Mouse (Mus musculus) layer of hippocampus, adult 9-11 months (tissue): ENCODE data around the gene Col18a1.

ENCODE experiments used
- DNase-seq: peaks from one replicate; pipeline ENCODE4 v3.0.0; 2022

The Col18a1 gene

GRCm38 (mm10) chr10:77165963-77166717 is at the start of gene Col18a1:
TSS of gene Col18a1 (minus strand) at chr10:77166548.
- DNase-seq: no peak

DNA sequence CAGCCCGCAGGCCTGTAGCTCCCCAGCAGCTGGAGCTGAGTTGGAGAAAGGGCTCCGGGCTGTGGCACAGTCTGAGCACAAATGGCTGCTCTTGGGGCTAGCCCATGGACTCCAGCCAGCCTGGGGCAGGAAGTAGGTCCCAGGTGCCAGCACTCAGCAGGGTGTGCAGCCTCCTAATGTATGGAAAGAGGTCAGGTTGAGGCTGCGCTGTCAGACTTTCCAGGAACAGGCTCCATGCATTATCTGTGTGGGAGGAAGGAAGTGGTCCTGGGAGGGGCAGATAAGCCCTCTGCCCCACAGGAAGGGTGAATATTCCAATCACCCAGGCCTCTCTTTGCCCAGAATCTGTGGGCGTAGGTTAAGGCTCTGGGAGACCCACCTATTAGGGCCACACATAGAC is 49.3 kb upstream of the Col18a1 start:
- no peak for DNase-seq

- no peak for DNase-seq
Measured at GRCm38 (mm10) chr10:77214586-77214985, 48.2 kb upstream of the Col18a1 start.

- no peak for DNase-seq
Measured at GRCm38 (mm10) chr10:77213483-77213882, 47.1 kb upstream of the Col18a1 start.

DNA sequence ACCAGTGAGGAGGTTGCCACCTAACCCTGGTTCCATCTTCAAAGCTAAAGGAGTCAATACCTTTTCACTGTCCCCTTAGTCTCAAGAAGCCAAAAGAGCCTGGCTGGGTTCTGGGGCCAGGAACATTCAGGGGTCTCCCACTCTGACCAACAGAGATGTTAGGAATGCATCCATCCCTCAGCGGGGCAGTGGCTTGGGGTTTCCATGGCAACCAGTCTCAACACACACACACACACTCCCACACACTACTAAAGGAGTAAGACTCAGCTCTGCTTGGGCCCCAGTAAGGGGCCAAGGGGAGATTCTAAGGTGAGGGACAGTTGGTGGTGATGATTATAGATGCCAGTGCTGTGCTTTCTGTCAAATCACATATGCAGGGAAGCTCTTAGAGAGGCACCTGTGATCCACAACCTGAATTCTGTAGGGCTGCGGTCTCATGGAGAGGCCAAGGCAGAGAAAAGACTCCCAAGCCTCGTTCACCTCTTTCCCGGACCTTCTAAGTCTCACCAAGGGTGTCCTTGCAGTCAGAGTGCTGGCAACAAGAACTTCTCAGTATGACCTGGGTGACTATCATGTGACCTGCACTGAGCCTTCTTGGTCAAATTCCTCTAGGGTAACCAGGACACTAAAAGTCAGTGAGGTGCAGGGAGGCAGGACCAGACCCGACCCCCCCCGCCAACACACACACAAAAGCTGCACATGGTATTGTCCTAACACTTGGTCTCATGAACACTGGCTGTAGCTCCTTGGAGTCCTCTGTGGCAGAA is 46.2 kb upstream of the Col18a1 start:
- no peak for DNase-seq

DNA sequence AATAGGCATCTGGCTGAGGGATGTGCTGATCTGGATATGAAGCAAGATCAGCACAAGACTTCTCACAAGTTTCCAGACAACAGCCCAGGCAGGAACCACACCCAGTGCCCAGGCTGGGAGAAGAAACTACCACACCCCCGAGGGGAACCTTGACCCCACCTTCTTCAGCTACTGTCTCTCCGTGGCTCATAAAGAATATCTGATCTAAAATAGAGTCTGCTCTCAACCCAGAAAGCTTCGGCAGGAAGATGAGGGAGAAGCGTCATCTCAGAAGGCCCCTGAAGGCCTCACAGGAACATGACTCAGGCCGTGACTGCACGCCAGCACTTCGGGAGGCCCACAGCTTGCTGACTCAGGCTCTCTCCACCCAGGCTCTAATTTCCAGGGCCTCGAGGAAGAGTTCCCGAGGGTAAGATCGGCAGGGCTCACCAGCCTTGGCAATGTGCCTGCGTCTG is 44.8 kb upstream of the Col18a1 start:
- DNase-seq: no peak

- no peak for DNase-seq
Measured at GRCm38 (mm10) chr10:77210666-77211065, 44.3 kb upstream of the Col18a1 start.

DNA sequence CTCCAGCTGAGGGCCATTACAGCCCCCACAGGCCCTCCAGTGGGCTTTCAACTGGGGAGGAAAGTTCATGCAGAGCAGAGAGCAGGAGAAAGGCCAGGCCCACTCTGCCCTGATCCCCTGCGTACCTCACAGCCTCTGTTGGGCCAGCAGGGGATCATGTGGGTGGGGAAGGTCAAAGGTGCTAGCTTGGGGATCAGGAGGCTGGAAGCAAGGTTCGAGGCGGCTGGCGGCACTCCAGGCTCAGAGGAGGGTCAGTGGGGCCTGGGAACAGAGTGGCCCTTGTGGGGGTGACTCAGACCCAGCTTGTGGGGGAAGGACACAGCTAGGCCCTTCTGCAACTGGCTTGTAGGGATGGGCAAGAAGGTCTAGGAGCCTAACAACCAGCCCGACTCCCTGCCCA is 42.9 kb upstream of the Col18a1 start:
- no peak for DNase-seq

GRCm38 (mm10) chr10:77206565-77207079 is 40.3 kb upstream of the Col18a1 start:
- peak; percentile 77 for DNase-seq

- DNase-seq: no peak
Measured at GRCm38 (mm10) chr10:77206134-77206533, 39.8 kb upstream of the Col18a1 start.

DNA sequence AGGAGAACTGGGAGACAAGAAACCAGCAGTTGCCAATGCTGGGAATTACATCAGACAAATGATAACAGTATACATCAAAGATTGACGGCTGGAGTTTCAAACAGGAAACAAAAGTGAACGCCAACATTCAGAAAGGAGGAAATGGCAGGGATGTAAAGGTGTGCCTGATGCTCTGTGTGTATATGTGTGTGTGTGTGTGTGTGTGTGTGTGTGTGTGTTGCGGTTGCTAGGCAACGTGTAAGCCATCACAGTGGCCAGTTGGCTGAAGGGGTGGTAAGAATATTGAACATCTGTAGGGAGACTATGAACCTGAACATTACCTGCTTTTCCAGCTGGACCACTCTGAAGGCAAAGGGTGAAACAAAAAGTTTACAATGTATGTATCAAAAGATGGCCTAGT is 37.6 kb upstream of the Col18a1 start:
- DNase-seq: no peak

GRCm38 (mm10) chr10:77201919-77202318 is 35.6 kb upstream of the Col18a1 start:
- peak; percentile 44 for DNase-seq

GRCm38 (mm10) chr10:77200295-77200694 is 33.9 kb upstream of the Col18a1 start:
- no peak for DNase-seq

GRCm38 (mm10) chr10:77199229-77199628 is 32.9 kb upstream of the Col18a1 start:
- no peak for DNase-seq

GRCm38 (mm10) chr10:77197469-77198209 is 31.3 kb upstream of the Col18a1 start:
- no peak for DNase-seq

GRCm38 (mm10) chr10:77196676-77197075 is 30.3 kb upstream of the Col18a1 start:
- no peak for DNase-seq

DNA sequence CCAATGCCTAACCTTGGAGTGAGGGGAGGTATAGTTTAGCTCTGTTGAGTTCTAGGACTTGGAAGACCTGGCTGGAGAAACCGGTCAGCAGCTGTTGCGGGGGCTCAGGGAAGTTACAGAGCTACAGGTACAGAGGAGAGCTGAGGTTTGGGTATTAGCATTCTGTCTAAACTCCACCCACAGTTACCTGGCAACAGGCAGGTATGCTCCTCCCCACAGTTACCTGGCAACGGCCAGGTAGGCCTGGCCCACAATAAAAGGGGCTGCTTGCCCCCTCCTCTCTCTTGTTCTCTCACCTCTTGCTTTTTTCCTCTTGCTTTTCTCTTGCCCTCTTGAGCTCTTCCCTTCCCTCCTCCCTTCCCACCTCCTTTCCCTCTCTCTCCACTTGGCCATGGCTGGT is 29.8 kb upstream of the Col18a1 start:
- no peak for DNase-seq

DNA sequence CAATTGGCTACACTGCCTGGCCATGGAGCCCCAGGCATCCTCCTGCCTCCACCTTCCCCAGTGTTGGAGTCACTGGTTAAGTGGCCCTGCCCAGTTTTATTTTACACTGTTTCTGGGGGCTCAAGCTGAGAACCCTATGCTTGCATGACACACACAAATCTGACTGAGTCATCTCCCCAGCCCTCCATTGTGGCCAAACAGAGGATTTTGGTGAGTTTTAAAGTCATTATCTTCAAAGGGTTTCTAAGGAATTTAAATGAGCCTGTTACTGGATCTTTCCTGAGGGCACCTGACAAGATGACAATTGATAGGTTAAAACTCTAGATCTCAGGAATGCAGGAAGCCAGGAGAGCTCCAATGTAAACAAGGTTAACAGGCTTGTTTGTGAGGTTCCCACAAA is 27.1 kb upstream of the Col18a1 start:
- DNase-seq: no peak

GRCm38 (mm10) chr10:77192745-77193144 is 26.4 kb upstream of the Col18a1 start:
- DNase-seq: no peak

DNA sequence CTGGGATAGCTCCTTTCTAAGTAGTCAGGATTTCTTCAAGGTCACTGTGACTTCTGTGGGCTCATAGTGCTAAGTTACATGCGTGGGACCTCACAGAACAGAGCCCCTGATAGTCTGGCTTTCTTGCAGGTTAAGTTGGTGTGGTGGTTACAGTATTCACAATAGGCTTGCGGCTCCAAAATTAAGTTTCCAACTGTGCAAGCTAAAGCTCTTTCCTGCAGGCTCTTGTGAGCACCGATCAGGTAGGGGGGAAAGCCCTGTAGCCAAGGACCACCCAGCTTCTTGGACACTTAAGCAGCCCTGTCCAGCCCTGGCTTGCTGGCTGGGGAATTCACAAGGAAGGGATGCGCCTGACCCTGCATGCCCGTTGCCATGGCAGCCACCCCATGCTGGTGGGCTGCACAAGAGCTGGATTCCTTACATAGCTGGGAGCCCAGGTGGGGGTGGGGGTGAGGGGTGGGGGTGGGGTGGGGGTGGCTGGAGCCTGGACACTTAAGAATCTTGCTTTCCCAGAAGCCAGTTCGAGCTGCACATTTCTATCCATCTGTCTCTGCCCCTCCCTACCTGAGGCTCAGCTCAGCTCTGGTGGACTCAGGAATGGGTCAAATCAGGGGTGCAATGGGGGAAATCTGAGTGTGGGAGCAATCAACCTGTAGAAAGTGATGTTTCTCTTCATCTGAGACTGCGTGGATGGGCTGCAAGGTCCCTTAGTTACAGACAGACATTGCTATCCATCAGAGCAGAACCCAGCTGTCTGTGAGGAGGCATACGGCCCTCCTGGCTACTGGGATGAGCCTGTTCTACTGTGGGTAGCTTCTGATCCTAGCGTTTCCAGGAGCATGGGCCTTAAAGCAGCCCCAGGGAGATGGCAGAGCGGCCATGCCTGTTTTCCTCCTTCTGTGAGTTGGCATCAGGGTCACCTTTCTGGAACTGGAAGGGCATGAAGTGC is 24.9 kb upstream of the Col18a1 start:
- DNase-seq: no peak

DNA sequence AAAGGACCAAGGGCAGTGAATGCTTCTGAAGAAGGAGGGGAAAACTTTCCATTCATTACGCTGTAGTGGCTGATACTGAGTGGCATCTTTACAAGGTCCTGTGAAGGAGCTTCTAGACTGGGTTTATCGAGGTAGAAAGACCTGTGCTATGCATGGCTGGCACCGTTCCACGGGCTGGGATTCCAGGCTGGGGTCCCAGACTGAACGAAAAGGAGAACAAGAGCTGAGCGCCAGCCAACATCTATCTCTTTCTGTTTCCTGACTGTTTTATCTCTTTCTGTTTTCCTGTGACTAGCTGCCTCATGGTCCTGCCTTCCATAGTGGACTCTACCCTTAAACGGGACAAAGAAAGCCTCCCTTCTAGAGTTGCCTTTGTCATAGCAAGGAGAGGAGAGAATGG is 21.1 kb upstream of the Col18a1 start:
- DNase-seq: no peak

- DNase-seq: no peak
Measured at GRCm38 (mm10) chr10:77182804-77183331, 16.5 kb upstream of the Col18a1 start.
